Comparison of ENCODE assay signal across 25 mouse cellular contexts in the genomic region with DNA sequence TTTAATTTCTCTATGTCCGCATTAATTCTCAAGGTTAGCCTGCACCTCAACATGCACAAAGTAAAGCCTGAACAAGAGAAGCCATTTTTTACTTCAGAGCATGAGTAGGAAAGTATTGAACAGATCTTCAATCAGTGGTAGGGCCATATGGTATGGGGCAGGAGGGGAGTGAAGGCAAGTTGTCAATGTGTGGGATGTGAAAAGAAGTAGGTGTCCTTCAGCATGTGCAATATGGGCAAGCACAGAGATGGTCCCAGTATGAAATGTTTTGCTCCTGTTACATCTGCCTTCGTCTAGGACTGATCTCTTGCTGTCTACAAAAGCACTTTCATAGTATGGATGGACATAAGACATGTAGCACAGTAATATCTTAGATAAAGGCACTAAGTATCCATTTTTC.
DNase-seq lines count a peak whose midpoint lies in the region; ATAC-seq lines count a peak whose summit lies in the region.
"Had no signal": no experiment of that assay in that cellular context is flagged by ENCODE, and none has a peak within 500 bp of the region (broad histone marks: within the 10 kb centered on the region; RNA-seq: fewer than 3 reads in every experiment).

No protein-coding gene starts in this region.

- peak; percentile 39 to 67 for DNase-seq in frontal cortex, adult 2 months (ENCODE audit: extremely low spot score in 1 of 2, low spot score in 1 of 2)
- no peak for DNase-seq in frontal cortex, postnatal 14 days (ENCODE audit: low spot score in 2 of 2)
- peak; percentile 6 for DNase-seq in retina, embryonic 14.5 days (ENCODE audit: low spot score)
- DNase-seq in retina, postnatal 1 day = no peak
- DNase-seq in layer of hippocampus, adult 8-10 months (ENCODE audit: low spot score in 2 of 2) = peak; percentile 62 to 67
- DNase-seq in right cerebral cortex, postnatal 36 days (ENCODE audit: low spot score in 2 of 2) = peak; percentile 3 to 21
- DNase-seq: adrenal gland, postnatal 14 days; cerebellum, adult 9-11 months; gastrocnemius, postnatal 14 days; heart, adult 11 months; heart, postnatal 14 days; kidney, adult 11 months; kidney, postnatal 4 days; lung, embryonic 14.5 days; spleen, adult 18-20 months; thymus, postnatal 14 days had no signal

- no peak for ATAC-seq in liver, embryonic 12.5 days
- ATAC-seq in midbrain, embryonic 15.5 days (replicated peaks) = no peak
- ATAC-seq: CD4-positive, CD25-positive, alpha-beta regulatory T cell, adult 4 months; forebrain, embryonic 16.5 days; midbrain, embryonic 13.5 days had no signal

- H3K9ac ChIP-seq in liver, embryonic 12.5 days = no peak overlapping the region
- H3K9ac ChIP-seq in midbrain, embryonic 15.5 days = no peak overlapping the region
- H3K9ac ChIP-seq: heart, embryonic 13.5 days; hindbrain, embryonic 12.5 days; liver, embryonic 14.5 days; lung, embryonic 14.5 days; midbrain, embryonic 13.5 days had no signal

- WGBS in liver, embryonic 12.5 days (ENCODE audit: insufficient replicate concordance) = 64% methylated on average over 2 of the region's 2 CpGs
- WGBS in midbrain, embryonic 15.5 days = 87% methylated on average over 2 of the region's 2 CpGs

- H3K4me2 ChIP-seq in liver, embryonic 12.5 days = no peak overlapping the region
- H3K4me2 ChIP-seq in midbrain, embryonic 15.5 days = no peak overlapping the region
- H3K4me2 ChIP-seq: heart, embryonic 13.5 days; hindbrain, embryonic 12.5 days; lung, embryonic 14.5 days; midbrain, embryonic 13.5 days had no signal

- no peaks in the 10 kb centered on the region for H3K4me1 ChIP-seq in liver, embryonic 12.5 days
- no peaks in the 10 kb centered on the region for H3K4me1 ChIP-seq in midbrain, embryonic 15.5 days
- H3K4me1 ChIP-seq: embryonic facial prominence, embryonic 10.5 days; heart, embryonic 13.5 days; hindbrain, embryonic 12.5 days; midbrain, embryonic 13.5 days had no signal

- no peak overlapping the region for H3K4me3 ChIP-seq in liver, embryonic 12.5 days
- no peak overlapping the region for H3K4me3 ChIP-seq in midbrain, embryonic 15.5 days
- H3K4me3 ChIP-seq: embryonic facial prominence, embryonic 10.5 days; heart, embryonic 13.5 days; hindbrain, embryonic 12.5 days; midbrain, embryonic 13.5 days had no signal

- no peaks in the 10 kb centered on the region for H3K27me3 ChIP-seq in liver, embryonic 12.5 days (replicated peaks)
- H3K27me3 ChIP-seq in midbrain, embryonic 15.5 days (replicated peaks) = no peaks in the 10 kb centered on the region
- H3K27me3 ChIP-seq: heart, embryonic 13.5 days; hindbrain, embryonic 12.5 days; midbrain, embryonic 13.5 days had no signal

- H3K9me3 ChIP-seq in liver, embryonic 12.5 days (replicated peaks) = no peaks in the 10 kb centered on the region
- no peaks in the 10 kb centered on the region for H3K9me3 ChIP-seq in midbrain, embryonic 15.5 days
- H3K9me3 ChIP-seq: embryonic facial prominence, embryonic 10.5 days; heart, embryonic 13.5 days; hindbrain, embryonic 12.5 days; midbrain, embryonic 13.5 days had no signal

- H3K36me3 ChIP-seq in liver, embryonic 12.5 days = no peaks in the 10 kb centered on the region
- H3K36me3 ChIP-seq in midbrain, embryonic 15.5 days (replicated peaks) = no peaks in the 10 kb centered on the region
- H3K36me3 ChIP-seq: embryonic facial prominence, embryonic 10.5 days; heart, embryonic 13.5 days; hindbrain, embryonic 12.5 days; midbrain, embryonic 13.5 days had no signal

- no peak overlapping the region for H3K27ac ChIP-seq in liver, embryonic 12.5 days
- H3K27ac ChIP-seq in midbrain, embryonic 15.5 days = no peak overlapping the region
- H3K27ac ChIP-seq: embryonic facial prominence, embryonic 10.5 days; heart, embryonic 13.5 days; hindbrain, embryonic 12.5 days; liver, embryonic 14.5 days; midbrain, embryonic 13.5 days had no signal

Comparison
In these comparisons a context has a peak if more than half of its experiments do, and no peak if none do; other contexts are left out.
1. DNase-seq: peak in frontal cortex, adult 2 months (2 of 2), retina, embryonic 14.5 days (single experiment), layer of hippocampus, adult 8-10 months (2 of 2) and right cerebral cortex, postnatal 36 days (2 of 2); none in frontal cortex, postnatal 14 days (0 of 2) and retina, postnatal 1 day (single experiment).